Mouse (Mus musculus) forebrain, embryonic 16.5 days (tissue): ENCODE results near the gene Homer2. TPM values are rescaled to one million over a fixed set of nuclear protein-coding genes. Genes with fewer than 3 reads are reported as not detected.

ENCODE experiments used
- ATAC-seq: fragments of 200-750 bp; cut with Nextera tagmentation; 2 replicates; pipeline ENCODE4 v1.8.0; 2017; ENCODE audit warnings: mild to moderate bottlenecking, moderate library complexity
- H3K27ac ChIP-seq: fragments of 300-500 bp; sonication (generic); 2 replicates; pipeline ENCODE4 v1.5.1; 2014; ENCODE audit warnings: low read length, control low read depth
- H3K27me3 ChIP-seq: fragments of 300-500 bp; sonication (generic); replicated peaks from 2 replicates; pipeline ENCODE4 v1.6.1; 2014; ENCODE audit warnings: low read length; ENCODE audit not compliant: control insufficient read depth, insufficient read depth
- H3K36me3 ChIP-seq: fragments of 300-500 bp; sonication (generic); 2 replicates; pipeline ENCODE4 v1.6.1; 2014; ENCODE audit not compliant: control insufficient read depth, insufficient read depth
- H3K4me1 ChIP-seq: fragments of 300-500 bp; sonication (generic); replicated peaks from 2 replicates; pipeline ENCODE4 v1.6.1; 2014; ENCODE audit warnings: low read length; ENCODE audit not compliant: control insufficient read depth, insufficient read depth
- H3K4me2 ChIP-seq: fragments of 300-500 bp; sonication (generic); 2 replicates; pipeline ENCODE4 v1.6.1; 2014; ENCODE audit warnings: mild to moderate bottlenecking, low read length, control low read depth
- H3K4me3 ChIP-seq: fragments of 300-500 bp; sonication (generic); replicated peaks from 2 replicates; pipeline ENCODE4 v1.5.1; 2014; ENCODE audit warnings: mild to moderate bottlenecking, low read length, control low read depth
- H3K9ac ChIP-seq: fragments of 300-500 bp; sonication (generic); replicated peaks from 2 replicates; pipeline ENCODE4 v1.6.1; 2014; ENCODE audit warnings: low read depth, low read length, control low read depth
- H3K9me3 ChIP-seq: fragments of 300-500 bp; sonication (generic); 2 replicates; pipeline ENCODE4 v1.6.1; 2016; ENCODE audit warnings: low read length; ENCODE audit not compliant: control insufficient read depth
- WGBS: fragments of 180-500 bp; shearing (Covaris S2); extraction: QIAGEN DNeasy Blood & Tissue Kit; methylation state at CpG from one replicate; pipeline ENCODE4 v1.1.7; 2014; 5-methylcytosine and 5-hydroxymethylcytosine counted together
- polyA plus RNA-seq: library from polyadenylated mRNA; unstranded; fragments of >200 nt; fragmentation: Nextera tagmentation; extraction: Ambion mirVana; gene quantifications from 2 replicates; pipeline ENCODE4 v1.2.1, GENCODE M21; 2015

Homer2 gene
- polyA plus RNA-seq, 1 experiment from 2014 or later, result 19.1 TPM

- H3K9ac ChIP-seq, result no peak overlapping the region
- WGBS, result 87% methylated on average over 9 of the region's 9 CpGs
- no peak for ATAC-seq
- peaks cover 25% of the 10 kb centered on the region for H3K36me3 ChIP-seq
- no peaks in the 10 kb centered on the region for H3K4me1 ChIP-seq
- no peaks in the 10 kb centered on the region for H3K27me3 ChIP-seq
- H3K9me3 ChIP-seq, result no peaks in the 10 kb centered on the region
- no peak overlapping the region for H3K27ac ChIP-seq
- no peak overlapping the region for H3K4me2 ChIP-seq
- H3K4me3 ChIP-seq, result no peak overlapping the region
Measured at GRCm38 (mm10) chr7:81592686-81593085, 114.6 kb downstream of the Homer2 start.

- Histone ChIP-seq H3K4me1 (no peaks in the 10 kb centered on the region), H3K27me3 (no peaks in the 10 kb centered on the region), H3K36me3 (peaks cover 30% of the 10 kb centered on the region), H3K9ac (no peak overlapping the region), H3K27ac (no peak overlapping the region), H3K4me2 (no peak overlapping the region), H3K9me3 (no peaks in the 10 kb centered on the region), H3K4me3 (no peak overlapping the region)
- ATAC-seq, result no peak
- 90% methylated on average over 4 of the region's 4 CpGs for WGBS
Measured at GRCm38 (mm10) chr7:81587238-81587637, 120.1 kb downstream of the Homer2 start.

- no peak for ATAC-seq
- 89% methylated on average over 7 of the region's 7 CpGs for WGBS
- no peak overlapping the region for H3K9ac ChIP-seq
Measured at GRCm38 (mm10) chr7:81585326-81585725, 122.0 kb downstream of the Homer2 start.

GRCm38 (mm10) chr7:81583512-81583911 is 123.8 kb downstream of the Homer2 start:
- Histone ChIP-seq H3K27ac (no peak overlapping the region), H3K27me3 (no peaks in the 10 kb centered on the region), H3K36me3 (peaks cover 20% of the 10 kb centered on the region), H3K4me1 (no peaks in the 10 kb centered on the region), H3K9me3 (no peaks in the 10 kb centered on the region), H3K4me3 (no peak overlapping the region), H3K4me2 (no peak overlapping the region), H3K9ac (no peak overlapping the region)
- no peak for ATAC-seq
- 66% methylated on average over 3 of the region's 3 CpGs for WGBS

More at GRCm38 (mm10) chr7:81585326-81585725, 122.0 kb downstream of the Homer2 start:
- no peak overlapping the region for H3K4me2 ChIP-seq
- H3K27me3 ChIP-seq, result no peaks in the 10 kb centered on the region
- no peaks in the 10 kb centered on the region for H3K4me1 ChIP-seq
- no peak overlapping the region for H3K27ac ChIP-seq
- no peak overlapping the region for H3K4me3 ChIP-seq
- no peaks in the 10 kb centered on the region for H3K9me3 ChIP-seq
- H3K36me3 ChIP-seq, result peaks cover 22% of the 10 kb centered on the region

GRCm38 (mm10) chr7:81579312-81579711 is 128.0 kb downstream of the Homer2 start:
- H3K4me3 ChIP-seq, result no peak overlapping the region
- ATAC-seq, result no peak
- H3K4me1 ChIP-seq, result 0 out of 2 replicates have a peak, but pooled peaks cover 2% of the 10 kb centered on the region
- no peak overlapping the region for H3K27ac ChIP-seq
- H3K27me3 ChIP-seq, result no peaks in the 10 kb centered on the region
- no peak overlapping the region for H3K4me2 ChIP-seq
- no peaks in the 10 kb centered on the region; the same call in 1 of the 2 replicates for H3K36me3 ChIP-seq
- WGBS, result 99% methylated on average over 5 of the region's 5 CpGs
- H3K9me3 ChIP-seq, result no peaks in the 10 kb centered on the region
- H3K9ac ChIP-seq, result no peak overlapping the region

- no peaks in the 10 kb centered on the region for H3K27me3 ChIP-seq
- 90% methylated on average over 7 of the region's 7 CpGs for WGBS
- ATAC-seq, result no peak
Measured at GRCm38 (mm10) chr7:81578413-81578812, 128.9 kb downstream of the Homer2 start.

GRCm38 (mm10) chr7:81577872-81578271 is 129.5 kb downstream of the Homer2 start:
- Histone ChIP-seq H3K4me2 (no peak overlapping the region), H3K36me3 (no peaks in the 10 kb centered on the region; the same call in 1 of the 2 replicates), H3K27me3 (no peaks in the 10 kb centered on the region), H3K9ac (no peak overlapping the region), H3K4me3 (no peak overlapping the region), H3K27ac (no peak overlapping the region), H3K9me3 (no peaks in the 10 kb centered on the region), H3K4me1 (peaks cover 6% of the 10 kb centered on the region)
- WGBS, result 91% methylated on average over 3 of the region's 3 CpGs
- no peak for ATAC-seq

More at GRCm38 (mm10) chr7:81578413-81578812, 128.9 kb downstream of the Homer2 start:
- Histone ChIP-seq H3K9ac (no peak overlapping the region), H3K9me3 (no peaks in the 10 kb centered on the region), H3K4me1 (0 out of 2 replicates have a peak, but pooled peaks cover 2% of the 10 kb centered on the region), H3K36me3 (no peaks in the 10 kb centered on the region; the same call in 1 of the 2 replicates), H3K4me2 (no peak overlapping the region), H3K27ac (no peak overlapping the region), H3K4me3 (no peak overlapping the region)

GRCm38 (mm10) chr7:81575606-81576005 is 131.7 kb downstream of the Homer2 start:
- 94% methylated on average over 10 of the region's 10 CpGs for WGBS
- no peak overlapping the region for H3K27ac ChIP-seq
- H3K4me1 ChIP-seq, result peaks cover 17% of the 10 kb centered on the region
- ATAC-seq, result no peak
- no peak overlapping the region for H3K4me3 ChIP-seq
- H3K9ac ChIP-seq, result no peak overlapping the region
- H3K27me3 ChIP-seq, result no peaks in the 10 kb centered on the region
- no peaks in the 10 kb centered on the region for H3K9me3 ChIP-seq
- H3K36me3 ChIP-seq, result no peaks in the 10 kb centered on the region; the same call in 1 of the 2 replicates
- no peak overlapping the region for H3K4me2 ChIP-seq

- no peak overlapping the region for H3K4me2 ChIP-seq
- no peaks in the 10 kb centered on the region for H3K27me3 ChIP-seq
- H3K36me3 ChIP-seq, result no peaks in the 10 kb centered on the region
- no peak overlapping the region for H3K9ac ChIP-seq
- 94% methylated on average over 9 of the region's 9 CpGs for WGBS
- H3K4me3 ChIP-seq, result no peak overlapping the region
- H3K9me3 ChIP-seq, result no peaks in the 10 kb centered on the region
- no peak overlapping the region for H3K27ac ChIP-seq
- ATAC-seq, result no peak
- H3K4me1 ChIP-seq, result peaks cover 17% of the 10 kb centered on the region
Measured at GRCm38 (mm10) chr7:81573821-81574220, 133.5 kb downstream of the Homer2 start.

- no peaks in the 10 kb centered on the region for H3K27me3 ChIP-seq
- H3K4me3 ChIP-seq, result no peak overlapping the region
- no peak overlapping the region for H3K4me2 ChIP-seq
- 87% methylated on average over 6 of the region's 6 CpGs for WGBS
- H3K9ac ChIP-seq, result no peak overlapping the region
- H3K9me3 ChIP-seq, result no peaks in the 10 kb centered on the region
- ATAC-seq, result no peak
- H3K4me1 ChIP-seq, result peaks cover 17% of the 10 kb centered on the region
- H3K36me3 ChIP-seq, result no peaks in the 10 kb centered on the region
- no peak overlapping the region for H3K27ac ChIP-seq
Measured at GRCm38 (mm10) chr7:81573397-81573796, 133.9 kb downstream of the Homer2 start.
